Mouse (Mus musculus): ENCODE measurements around the gene Lingo2. TPM values are rescaled to one million over a fixed set of nuclear protein-coding genes. Genes with fewer than 3 reads are reported as not detected.

Gene Lingo2
- total and polyA plus RNA-seq, 3 experiments, result not detected

DNA sequence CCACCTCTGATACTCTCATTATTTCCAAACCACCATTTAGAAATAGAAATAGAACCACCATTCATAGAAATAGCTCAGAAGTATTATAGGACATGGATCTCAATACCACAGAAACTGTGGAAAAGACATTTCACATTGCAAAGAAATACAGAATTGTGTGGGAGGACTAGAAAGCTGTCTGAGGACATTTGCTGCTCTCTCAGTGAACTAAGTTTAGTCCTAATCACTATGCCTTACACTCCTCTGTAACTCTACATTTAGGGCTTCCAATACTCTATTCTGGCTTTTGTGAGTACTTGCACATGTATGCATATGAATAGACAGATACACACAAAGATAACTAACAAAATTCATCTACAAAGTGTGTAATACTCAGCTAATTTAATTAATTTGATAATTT lies 625.9 kb downstream of the Lingo2 start (continued):
- no peak for TF ChIP-seq HCFC1 (IDR thresholded peaks at IDR 0.05; ENCODE audit: low read depth, low read length)
- TF ChIP-seq GATA1 (IDR thresholded peaks at IDR 0.05; ENCODE audit: low read depth, low read length), result no peak

GRCm38 (mm10) chr4:36313067-36313466 lies 638.5 kb downstream of the Lingo2 start:
- TF ChIP-seq CTCF (IDR thresholded peaks at IDR 0.05 in 2 of 3, conservative IDR thresholded peaks at IDR 0.05 in 1 of 3; ENCODE audit: control insufficient read depth in 1 of 3, insufficient read depth in 1 of 3, low read depth in 2 of 3, low read length in 3 of 3, poor library complexity in 1 of 3, severe bottlenecking in 1 of 3), result no peak
- TF ChIP-seq TAL1 (IDR thresholded peaks at IDR 0.05; ENCODE audit: low read length), result no peak
- no peak for TF ChIP-seq ETS1 (IDR thresholded peaks at IDR 0.05; ENCODE audit: low read depth, low read length)
- no peak for TF ChIP-seq POLR2AphosphoS5 (IDR thresholded peaks at IDR 0.05; ENCODE audit: borderline replicate concordance, low read depth, low read length)
- no peak overlapping the region for H3K4me3 ChIP-seq (ENCODE audit: control insufficient read depth in 1 of 2, insufficient read depth in 1 of 2, low read depth in 2 of 2, low read length in 2 of 2)
- H3K9me3 ChIP-seq (replicated peaks; ENCODE audit: insufficient read depth, low read length), result no peaks in the 10 kb centered on the region
- no peaks in the 10 kb centered on the region for H3K27me3 ChIP-seq (ENCODE audit: control insufficient read depth in 1 of 2, insufficient read depth in 2 of 2, low read length in 2 of 2)
- no peaks in the 10 kb centered on the region for H3K4me1 ChIP-seq (ENCODE audit: control insufficient read depth in 1 of 2, insufficient read depth in 2 of 2, low read length in 2 of 2)
- no peak for DNase-seq (ENCODE audit: low read depth, low spot score)
- H3K79me2 ChIP-seq (ENCODE audit: control insufficient read depth, insufficient read depth, low read length, poor library complexity), result no peaks in the 10 kb centered on the region
- no peaks in the 10 kb centered on the region for H3K36me3 ChIP-seq (ENCODE audit: control insufficient read depth in 1 of 2, insufficient read depth in 2 of 2, low read length in 2 of 2)
- H3K27ac ChIP-seq (ENCODE audit: control insufficient read depth, low read depth, low read length), result no peak overlapping the region
- H3K9ac ChIP-seq (ENCODE audit: control insufficient read depth, low read depth, low read length, poor library complexity, severe bottlenecking), result no peak overlapping the region

DNA sequence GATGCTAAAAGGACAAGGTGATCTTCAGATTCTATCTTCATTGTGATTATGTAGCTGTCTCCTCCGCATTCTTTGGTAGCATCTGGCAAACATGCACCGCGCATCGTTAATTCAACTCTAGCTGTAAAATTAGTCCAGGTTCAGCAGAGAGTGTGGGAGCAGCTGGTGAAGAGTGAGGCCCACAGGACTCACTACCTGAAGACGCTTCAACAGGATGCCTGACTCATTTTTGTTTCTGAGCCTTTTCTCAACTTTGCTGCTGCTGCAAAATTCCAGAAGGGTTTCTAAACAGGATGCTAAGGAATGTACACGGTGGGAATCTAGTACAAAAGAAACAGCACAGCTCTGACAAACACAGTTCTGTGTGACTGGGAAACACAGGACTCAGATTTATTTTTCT lies 640.1 kb downstream of the Lingo2 start:
- Histone ChIP-seq H3K27me3 (ENCODE audit: control insufficient read depth in 1 of 2, insufficient read depth in 2 of 2, low read length in 2 of 2) (no peaks in the 10 kb centered on the region), H3K79me2 (ENCODE audit: control insufficient read depth, insufficient read depth, low read length, poor library complexity) (no peaks in the 10 kb centered on the region), H3K9me3 (replicated peaks; ENCODE audit: insufficient read depth, low read length) (no peaks in the 10 kb centered on the region), H3K36me3 (ENCODE audit: control insufficient read depth in 1 of 2, insufficient read depth in 2 of 2, low read length in 2 of 2) (no peaks in the 10 kb centered on the region), H3K4me1 (ENCODE audit: control insufficient read depth in 1 of 2, insufficient read depth in 2 of 2, low read length in 2 of 2) (no peaks in the 10 kb centered on the region), H3K27ac (ENCODE audit: control insufficient read depth, low read depth, low read length) (no peak overlapping the region), H3K9ac (ENCODE audit: control insufficient read depth, low read depth, low read length, poor library complexity, severe bottlenecking) (no peak overlapping the region), H3K4me3 (ENCODE audit: control insufficient read depth in 1 of 2, insufficient read depth in 1 of 2, low read depth in 2 of 2, low read length in 2 of 2) (no peak overlapping the region)
- DNase-seq (ENCODE audit: low read depth, low spot score), result no peak
- TF ChIP-seq GATA1 (IDR thresholded peaks at IDR 0.05; ENCODE audit: low read depth, low read length) (no peak), RAD21 (IDR thresholded peaks at IDR 0.05; ENCODE audit: low read depth, low read length) (no peak), TBP (IDR thresholded peaks at IDR 0.05; ENCODE audit: low read depth, low read length) (no peak), ZMIZ1 (IDR thresholded peaks at IDR 0.05; ENCODE audit: low read depth, low read length) (no peak), RCOR1 (IDR thresholded peaks at IDR 0.05; ENCODE audit: low read depth, low read length) (no peak), MYB (IDR thresholded peaks at IDR 0.05; ENCODE audit: low read depth, low read length) (no peak), GABPA (IDR thresholded peaks at IDR 0.05; ENCODE audit: low read depth, low read length) (no peak), USF2 (IDR thresholded peaks at IDR 0.05; ENCODE audit: borderline replicate concordance in 1 of 2, insufficient read depth in 1 of 2, low read depth in 1 of 2, low read length in 2 of 2) (no peak), TAL1 (IDR thresholded peaks at IDR 0.05; ENCODE audit: low read length) (no peak), NELFE (IDR thresholded peaks at IDR 0.05; ENCODE audit: low read depth, low read length) (no peak), NRF1 (IDR thresholded peaks at IDR 0.05; ENCODE audit: insufficient read depth, low read depth, low read length, poor library complexity, severe bottlenecking) (no peak), CHD2 (IDR thresholded peaks at IDR 0.05; ENCODE audit: low read length) (no peak)

All from MEL (cell line).